Comparison of ENCODE assay signal across 31 mouse cellular contexts in genomic region chr5:75767213-75767612, GRCm38 (mm10).
DNase-seq lines count a peak whose midpoint lies in the region; ATAC-seq and TF ChIP-seq lines count a peak whose summit lies in the region.
"Had no signal": no experiment of that assay in that cellular context is flagged by ENCODE, and none has a peak within 500 bp of the region (broad histone marks: within the 10 kb centered on the region; RNA-seq: fewer than 3 reads in every experiment).

No protein-coding gene starts in this region.

- intact Hi-C loops in heart, postnatal 36 days (cut with DNase I): no loop called here

- peaks cover 8% of the 10 kb centered on the region; the same call in 1 of the 2 replicates for H3K27me3 ChIP-seq in heart, embryonic 16.5 days (ENCODE audit: control insufficient read depth, insufficient read depth, low read length)
- H3K27me3 ChIP-seq in midbrain, embryonic 11.5 days (ENCODE audit: control insufficient read depth, insufficient read depth, low read length): no peaks in the 10 kb centered on the region
- H3K27me3 ChIP-seq in midbrain, embryonic 16.5 days (ENCODE audit: control insufficient read depth, insufficient read depth, low read depth, low read length): no peaks in the 10 kb centered on the region
- no peaks in the 10 kb centered on the region for H3K27me3 ChIP-seq in intestine, postnatal 0 days (replicated peaks; ENCODE audit: control insufficient read depth, insufficient read depth, low read length)
- H3K27me3 ChIP-seq: embryonic facial prominence, embryonic 12.5 days; limb, embryonic 15.5 days; liver, embryonic 15.5 days; lung, embryonic 15.5 days; megakaryocyte, embryonic 14.5 days; neural tube, embryonic 15.5 days had no signal

- no peak for DNase-seq in heart, postnatal 36 days
- DNase-seq in midbrain, embryonic 11.5 days (ENCODE audit: low spot score, missing footprints): peak; percentile 60
- DNase-seq in adrenal gland, postnatal 4 days (ENCODE audit: low spot score in 2 of 2): no peak
- no peak for DNase-seq in retina, embryonic 14.5 days (ENCODE audit: low spot score)
- DNase-seq: adrenal gland, adult 2 months; cerebellum, adult 8-10 months; cerebellum, postnatal 25 days; embryo, embryonic 11 days; gastrocnemius, postnatal 10 days; kidney, adult 2 months; kidney, postnatal 10 days; layer of hippocampus, adult 9-11 months; midbrain, embryonic 14.5 days; right cerebral cortex, adult 18-20 months; right cerebral cortex, postnatal 4 days; thymus, adult 18-20 months; thymus, postnatal 25 days had no signal

- no peak for TF ChIP-seq CTCF in intestine, postnatal 0 days (IDR thresholded peaks at IDR 0.05; ENCODE audit: low read depth)

- H3K9me3 ChIP-seq in heart, embryonic 16.5 days (replicated peaks; ENCODE audit: control insufficient read depth, low read length): 0 out of 2 replicates have a peak, but pooled peaks cover 3% of the 10 kb centered on the region
- no peaks in the 10 kb centered on the region for H3K9me3 ChIP-seq in midbrain, embryonic 11.5 days (ENCODE audit: control insufficient read depth, low read length)
- no peaks in the 10 kb centered on the region for H3K9me3 ChIP-seq in midbrain, embryonic 16.5 days (replicated peaks; ENCODE audit: control insufficient read depth, low read length, poor library complexity, severe bottlenecking)
- no peaks in the 10 kb centered on the region for H3K9me3 ChIP-seq in intestine, postnatal 0 days (ENCODE audit: control insufficient read depth)
- H3K9me3 ChIP-seq: embryonic facial prominence, embryonic 12.5 days; heart, embryonic 15.5 days; limb, embryonic 10.5 days; limb, embryonic 15.5 days; liver, embryonic 15.5 days; lung, embryonic 15.5 days; neural tube, embryonic 15.5 days had no signal

- H3K4me1 ChIP-seq in heart, embryonic 16.5 days (ENCODE audit: control insufficient read depth, insufficient read depth, low read length): peaks cover 7% of the 10 kb centered on the region
- H3K4me1 ChIP-seq in midbrain, embryonic 11.5 days (ENCODE audit: control insufficient read depth, insufficient read depth, low read length): no peaks in the 10 kb centered on the region
- peaks cover 4% of the 10 kb centered on the region; the same call in 1 of the 2 replicates for H3K4me1 ChIP-seq in midbrain, embryonic 16.5 days (ENCODE audit: control insufficient read depth, insufficient read depth, low read length)
- no peaks in the 10 kb centered on the region for H3K4me1 ChIP-seq in intestine, postnatal 0 days (replicated peaks; ENCODE audit: control insufficient read depth, insufficient read depth, low read length)
- H3K4me1 ChIP-seq: limb, embryonic 10.5 days; limb, embryonic 15.5 days; lung, embryonic 15.5 days had no signal

- H3K27ac ChIP-seq in heart, embryonic 16.5 days (ENCODE audit: low read length): no peak overlapping the region
- H3K27ac ChIP-seq in midbrain, embryonic 11.5 days (ENCODE audit: low read depth, low read length): no peak overlapping the region
- H3K27ac ChIP-seq in midbrain, embryonic 16.5 days (ENCODE audit: low read length): no peak overlapping the region
- no peak overlapping the region for H3K27ac ChIP-seq in intestine, postnatal 0 days (ENCODE audit: low read depth, low read length)
- H3K27ac ChIP-seq: embryonic facial prominence, embryonic 12.5 days; heart, embryonic 15.5 days; hindbrain, embryonic 14.5 days; limb, embryonic 10.5 days; limb, embryonic 15.5 days; liver, embryonic 15.5 days; lung, embryonic 15.5 days; neural tube, embryonic 15.5 days; stomach, postnatal 0 days had no signal

- 0 out of 2 replicates have a peak, but pooled peaks have one; percentile 37 for ATAC-seq in heart, embryonic 16.5 days (replicated peaks; ENCODE audit: extremely low read depth, insufficient read depth, low FRiP score)
- ATAC-seq in midbrain, embryonic 11.5 days (ENCODE audit: low FRiP score): no peak
- ATAC-seq in midbrain, embryonic 16.5 days: no peak
- ATAC-seq in intestine, postnatal 0 days: peak; percentile 76
- ATAC-seq: activated CD4-positive, CD25-positive, alpha-beta regulatory T cell, adult 4 months had no signal

- H3K36me3 ChIP-seq in heart, embryonic 16.5 days (ENCODE audit: control insufficient read depth, insufficient read depth): no peaks in the 10 kb centered on the region
- H3K36me3 ChIP-seq in midbrain, embryonic 11.5 days (ENCODE audit: control insufficient read depth, insufficient read depth, low read length): no peaks in the 10 kb centered on the region
- no peaks in the 10 kb centered on the region for H3K36me3 ChIP-seq in midbrain, embryonic 16.5 days (ENCODE audit: control insufficient read depth, insufficient read depth, low read length)
- H3K36me3 ChIP-seq in intestine, postnatal 0 days (ENCODE audit: control insufficient read depth, insufficient read depth): no peaks in the 10 kb centered on the region
- H3K36me3 ChIP-seq: embryonic facial prominence, embryonic 12.5 days; heart, embryonic 15.5 days; limb, embryonic 10.5 days; limb, embryonic 15.5 days; liver, embryonic 15.5 days; lung, embryonic 15.5 days; neural tube, embryonic 15.5 days had no signal

- H3K9ac ChIP-seq in heart, embryonic 16.5 days (ENCODE audit: low read length): no peak overlapping the region
- no peak overlapping the region for H3K9ac ChIP-seq in midbrain, embryonic 11.5 days (ENCODE audit: low read length)
- H3K9ac ChIP-seq in midbrain, embryonic 16.5 days (ENCODE audit: low read depth, low read length): no peak overlapping the region
- no peak overlapping the region for H3K9ac ChIP-seq in intestine, postnatal 0 days (ENCODE audit: low read depth, low read length)
- H3K9ac ChIP-seq: embryonic facial prominence, embryonic 12.5 days; heart, embryonic 15.5 days; hindbrain, embryonic 14.5 days; limb, embryonic 15.5 days; liver, embryonic 15.5 days; lung, embryonic 15.5 days; neural tube, embryonic 15.5 days had no signal

- 14% methylated on average over 1 of the region's 1 CpGs for WGBS in heart, embryonic 16.5 days
- 89% methylated on average over 1 of the region's 1 CpGs for WGBS in midbrain, embryonic 11.5 days
- 93% methylated on average over 1 of the region's 1 CpGs for WGBS in midbrain, embryonic 16.5 days
- 32% methylated on average over 1 of the region's 1 CpGs for WGBS in intestine, postnatal 0 days

- H3K4me2 ChIP-seq in heart, embryonic 16.5 days (ENCODE audit: low read depth, low read length): no peak overlapping the region
- H3K4me2 ChIP-seq in midbrain, embryonic 11.5 days: no peak overlapping the region
- H3K4me2 ChIP-seq in midbrain, embryonic 16.5 days (ENCODE audit: low read length): no peak overlapping the region
- no peak overlapping the region for H3K4me2 ChIP-seq in intestine, postnatal 0 days (replicated peaks; ENCODE audit: low read depth)
- H3K4me2 ChIP-seq: embryonic facial prominence, embryonic 12.5 days; heart, embryonic 15.5 days; hindbrain, embryonic 14.5 days; limb, embryonic 15.5 days; liver, embryonic 15.5 days; lung, embryonic 15.5 days; neural tube, embryonic 15.5 days had no signal

- H3K4me3 ChIP-seq in heart, embryonic 16.5 days (ENCODE audit: low read length): no peak overlapping the region
- H3K4me3 ChIP-seq in midbrain, embryonic 11.5 days (ENCODE audit: low read depth, low read length): no peak overlapping the region
- no peak overlapping the region for H3K4me3 ChIP-seq in midbrain, embryonic 16.5 days (ENCODE audit: low read depth, low read length)
- no peak overlapping the region for H3K4me3 ChIP-seq in intestine, postnatal 0 days (ENCODE audit: low read depth, low read length)
- H3K4me3 ChIP-seq: embryonic facial prominence, embryonic 12.5 days; heart, embryonic 15.5 days; limb, embryonic 10.5 days; limb, embryonic 15.5 days; liver, embryonic 15.5 days; lung, embryonic 15.5 days; neural tube, embryonic 15.5 days had no signal

Comparison
In these comparisons a context has a peak if more than half of its experiments do, and no peak if none do; other contexts are left out.
1. ATAC-seq: peak in heart, embryonic 16.5 days (single experiment) and intestine, postnatal 0 days (single experiment); none in midbrain, embryonic 11.5 days (single experiment) and midbrain, embryonic 16.5 days (single experiment).